Mouse (Mus musculus) CH12.LX (cell line): Measurements from ENCODE around the gene Gm4881.
A peak's percentile ranks its signal among the peaks of the same experiment; 100 is the strongest.

Experiments
- CTCF ChIP-seq, 2 experiments: IDR thresholded peaks in 1 of 2; conservative IDR thresholded peaks in 1 of 2; 2 replicates each; pipeline ENCODE4 v1.5.1; 2011 to 2012; ENCODE audit warnings: low read depth in 2 of 2, low read length in 2 of 2, improper control_type of control experiment in 1 of 2, inconsistent platforms in 1 of 2, mild to moderate bottlenecking in 1 of 2, moderate library complexity in 1 of 2
- E2F4 ChIP-seq: IDR thresholded peaks from 2 replicates; pipeline ENCODE4 v1.6.1; 2011; ENCODE audit warnings: low read depth, low read length, improper control_type of control experiment; ENCODE audit not compliant: insufficient replicate concordance
- EP300 ChIP-seq: IDR thresholded peaks from 2 replicates; pipeline ENCODE4 v1.6.1; 2011; ENCODE audit warnings: low read length, improper control_type of control experiment
- MAX ChIP-seq: IDR thresholded peaks from 2 replicates; pipeline ENCODE4 v1.6.1; 2011; ENCODE audit warnings: low read length, improper control_type of control experiment
- MXI1 ChIP-seq: IDR thresholded peaks from 2 replicates; pipeline ENCODE4 v1.6.1; 2011; ENCODE audit warnings: mild to moderate bottlenecking, low read depth, low read length, improper control_type of control experiment
- POLR2A ChIP-seq: IDR thresholded peaks from 2 replicates; pipeline ENCODE4 v1.6.1; 2011; ENCODE audit warnings: low read depth, mild to moderate bottlenecking, improper control_type of control experiment, low read length

DNA sequence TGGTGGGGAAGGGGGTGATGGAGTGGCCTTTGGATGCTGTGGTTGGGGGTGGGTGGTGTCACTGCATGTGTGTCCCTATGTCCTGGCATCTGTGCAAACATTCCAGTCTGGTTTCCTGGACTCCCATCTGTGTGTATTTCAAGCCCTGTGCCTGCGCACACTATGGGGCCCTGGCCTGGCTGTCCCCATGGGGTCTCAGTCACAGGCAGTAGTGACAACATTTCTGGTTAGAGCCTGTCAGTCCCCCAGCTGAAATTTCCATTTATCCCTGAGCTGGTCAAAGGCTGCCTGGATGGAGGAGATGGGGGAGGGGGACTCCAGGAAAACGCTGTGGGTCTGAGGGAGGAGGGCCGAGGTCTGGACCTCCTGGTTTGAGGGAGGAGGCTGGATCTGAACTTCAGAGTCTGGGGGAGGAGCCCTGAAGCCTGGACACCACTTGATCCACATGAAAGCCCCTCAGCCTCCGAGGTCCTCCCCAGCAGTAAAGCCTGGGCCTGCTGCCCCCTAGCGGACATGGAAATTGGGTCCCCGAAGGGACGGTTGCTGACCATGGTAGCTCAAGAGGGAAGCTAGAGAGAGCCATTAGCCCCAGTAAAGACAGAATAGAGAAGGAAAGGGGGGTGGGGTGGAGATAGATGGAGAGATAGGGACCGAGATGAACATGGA is 5.8 kb upstream of the Gm4881 start:
- TF ChIP-seq POLR2A: no peak
- TF ChIP-seq EP300: no peak
- no peak for TF ChIP-seq E2F4
- TF ChIP-seq CTCF (conservative IDR thresholded peaks at IDR 0.05 in 1 of 2, IDR thresholded peaks at IDR 0.05 in 1 of 2; ENCODE audit: low read depth in 2 of 2, low read length in 2 of 2): peak in 1 of 2 experiments; percentile 88; a peak in 3 of 4 replicates
- no peak for TF ChIP-seq MXI1
- TF ChIP-seq MAX: no peak
